Mouse (Mus musculus): Measurements from ENCODE around the gene Gm20388. TPM values are rescaled to one million over a fixed set of nuclear protein-coding genes. Genes with fewer than 3 reads are reported as not detected.

The Gm20388 gene
- total RNA-seq, 2 experiments from 2014 or later = 18.5 to 23.8 TPM

DNA sequence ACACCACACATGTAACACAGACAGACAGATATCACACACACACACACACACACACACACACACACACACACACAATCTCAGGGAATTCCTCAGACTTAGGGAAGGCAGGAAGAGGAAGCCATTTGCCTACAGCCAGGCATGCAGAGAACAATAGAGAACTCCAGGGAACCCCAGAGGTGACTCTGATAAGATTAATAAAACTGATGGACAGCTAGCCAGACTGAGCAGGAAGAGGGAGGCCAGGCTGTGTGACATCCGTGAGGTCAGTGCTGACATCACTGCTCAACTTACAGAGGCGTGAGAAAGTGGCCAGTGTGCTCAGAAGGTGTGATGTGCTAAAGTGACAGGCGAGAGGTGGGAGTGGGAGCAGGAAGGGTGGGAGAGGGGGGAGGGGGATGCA is 1290.3 kb downstream of the Gm20388 start:
- ATAC-seq (replicated peaks; ENCODE audit: poor library complexity, severe bottlenecking) = no peak

DNA sequence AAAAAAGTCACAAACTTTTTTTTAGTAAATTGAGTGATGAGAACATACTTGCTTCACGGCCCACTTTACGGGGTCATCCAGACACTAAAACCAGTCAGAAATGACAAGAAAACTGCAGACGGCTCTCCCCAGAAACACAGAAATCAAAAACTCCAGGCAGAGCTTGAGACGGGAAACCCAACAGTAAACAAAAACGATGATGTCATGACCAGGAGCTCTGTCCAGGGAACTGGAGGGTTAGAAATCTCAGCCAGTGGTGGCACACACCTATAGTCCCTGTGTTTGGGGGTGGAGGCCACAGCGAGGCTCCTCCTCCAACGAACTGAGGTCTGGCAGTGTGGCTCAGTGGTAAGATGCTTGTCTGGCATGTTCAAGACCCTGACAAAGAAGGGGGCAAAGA is 1291.0 kb downstream of the Gm20388 start:
- no peak for ATAC-seq (replicated peaks; ENCODE audit: poor library complexity, severe bottlenecking)

DNA sequence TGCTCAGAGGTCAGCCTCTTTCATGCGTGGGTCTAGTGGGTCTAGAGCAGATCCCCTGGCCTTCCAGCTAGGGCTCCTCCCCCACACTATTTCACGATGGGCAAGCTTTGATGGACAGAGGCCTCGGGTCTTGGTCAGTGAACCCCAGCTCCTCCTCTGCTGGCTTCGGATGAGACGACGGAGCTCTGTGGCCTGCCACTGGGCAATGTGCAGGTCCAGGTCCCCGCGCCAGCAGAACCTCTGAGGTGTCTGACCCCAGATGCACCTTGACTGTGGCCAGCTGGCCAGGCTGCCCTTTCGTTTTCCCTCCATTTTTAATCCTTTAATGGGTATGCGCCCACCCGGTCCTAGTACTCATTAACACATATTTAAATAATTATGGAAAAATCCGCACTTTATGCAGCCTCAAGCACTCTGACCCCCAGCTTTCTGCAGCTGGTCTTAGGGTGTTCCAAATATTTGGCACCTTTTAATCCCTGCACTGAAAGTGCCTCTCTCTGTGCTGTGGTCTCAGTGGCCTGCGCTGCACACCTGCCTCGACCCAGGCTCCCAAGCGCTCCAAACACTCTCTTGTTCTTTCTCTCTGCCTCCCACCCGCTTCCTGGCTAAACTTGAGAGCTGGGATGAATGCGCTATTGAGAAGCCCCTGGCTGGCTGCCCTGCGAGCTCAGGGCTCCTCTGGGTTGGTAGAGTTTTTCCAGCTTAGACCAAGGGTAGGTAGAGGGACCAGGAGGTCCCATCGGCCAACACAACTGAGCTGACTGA is 1293.2 kb downstream of the Gm20388 start:
- no peak for ATAC-seq (replicated peaks; ENCODE audit: poor library complexity, severe bottlenecking)

DNA sequence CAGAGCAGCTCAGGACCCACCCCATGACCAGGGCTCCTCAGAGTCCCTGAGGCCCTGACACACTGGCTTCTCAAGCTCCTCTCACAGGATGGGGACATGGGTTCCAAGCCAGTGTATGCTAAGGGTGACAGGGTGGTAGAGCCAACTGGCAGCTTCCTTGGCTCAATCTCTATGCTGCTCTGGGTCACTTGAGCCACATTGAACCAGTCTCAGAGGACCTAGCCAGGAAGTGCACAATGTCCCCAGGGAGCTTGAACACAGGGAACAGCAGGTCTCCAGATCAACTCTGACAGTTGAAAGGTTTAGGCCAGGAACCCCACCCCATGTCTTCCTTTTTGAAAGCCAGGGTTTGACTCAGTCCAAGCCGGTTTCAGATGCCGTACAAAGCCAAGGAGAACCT is 1296.5 kb downstream of the Gm20388 start:
- no peak for ATAC-seq (replicated peaks; ENCODE audit: poor library complexity, severe bottlenecking)

DNA sequence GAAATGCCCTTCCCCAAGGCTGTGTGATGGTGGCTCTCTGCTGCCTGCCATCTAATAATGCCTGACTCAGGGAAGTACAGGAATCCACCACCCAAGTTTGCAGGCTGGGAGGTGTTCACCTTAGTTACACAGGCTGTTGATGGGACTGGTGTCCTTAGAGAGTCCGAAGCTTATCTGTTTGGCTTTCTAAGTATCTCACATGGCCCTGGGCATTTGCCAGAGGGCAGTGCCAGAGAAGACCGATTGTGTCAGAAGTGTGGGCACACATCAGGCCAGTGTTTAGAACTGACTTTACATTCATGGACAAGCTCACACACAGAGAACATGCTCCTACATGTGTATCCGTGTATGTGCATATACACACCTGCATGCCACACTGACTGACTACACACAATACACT is 1300.0 kb downstream of the Gm20388 start:
- ATAC-seq (replicated peaks; ENCODE audit: poor library complexity, severe bottlenecking) = no peak

DNA sequence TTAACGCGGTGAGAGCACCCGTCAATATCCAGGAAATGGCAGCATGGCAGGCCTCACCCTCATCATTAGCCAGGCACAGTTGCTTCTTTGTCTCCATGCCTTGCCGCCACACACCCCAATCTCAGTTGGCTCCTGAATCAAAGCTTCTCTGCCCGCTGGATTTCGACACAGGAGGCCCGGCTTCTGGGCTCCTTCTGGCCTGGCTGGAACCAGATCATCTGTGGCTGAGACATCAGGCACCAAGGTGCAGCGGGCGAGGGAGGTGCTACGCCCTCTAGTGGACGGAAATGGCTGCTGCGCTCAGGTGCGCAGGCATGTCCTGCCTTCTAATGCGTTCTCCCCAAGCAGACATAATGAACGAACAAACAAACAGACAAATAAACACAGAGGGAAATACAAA is 1302.6 kb downstream of the Gm20388 start:
- ATAC-seq (replicated peaks; ENCODE audit: poor library complexity, severe bottlenecking) = peak; percentile 33; the same call in 1 of the 2 replicates

DNA sequence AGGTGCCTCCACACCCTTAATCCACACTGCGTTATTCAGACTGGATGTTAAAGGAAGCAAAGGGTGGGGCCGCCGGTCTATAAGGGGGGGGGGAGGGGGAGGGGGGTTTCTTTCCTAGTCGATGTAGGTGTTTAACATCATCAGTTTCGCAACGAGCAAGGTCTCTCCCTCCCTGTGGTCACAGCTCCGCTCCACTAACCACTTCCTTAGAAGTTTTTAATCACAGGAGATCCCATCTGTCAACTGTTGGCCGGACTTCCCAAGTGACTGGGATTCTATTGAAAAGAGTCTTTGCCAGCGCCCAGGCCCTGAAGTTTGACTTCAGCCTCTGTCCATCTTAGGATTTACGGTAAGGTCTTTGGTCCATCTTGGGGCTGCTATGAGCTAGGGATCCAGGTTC is 1303.0 kb downstream of the Gm20388 start:
- peak; percentile 27; the same call in 1 of the 2 replicates for ATAC-seq (replicated peaks; ENCODE audit: poor library complexity, severe bottlenecking)

DNA sequence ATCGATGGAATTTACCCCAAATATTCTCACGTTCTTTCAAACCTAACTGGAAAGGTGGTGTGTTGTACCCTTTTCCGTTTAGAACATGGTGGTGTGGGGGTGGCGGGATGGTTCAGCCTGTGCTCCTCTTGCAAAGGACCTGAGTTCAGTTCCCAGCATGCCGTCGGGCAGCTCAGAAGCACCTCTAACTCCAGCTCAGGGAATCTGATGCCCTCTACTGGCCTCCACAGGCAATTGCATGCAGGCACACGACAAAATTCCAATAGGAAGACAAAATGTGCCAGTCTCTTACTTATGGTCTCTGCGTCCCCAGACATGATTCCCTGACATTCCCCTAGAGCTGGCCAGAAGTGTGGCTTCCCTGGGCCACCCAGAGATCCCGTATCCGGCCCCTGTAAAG is 1304.3 kb downstream of the Gm20388 start:
- no peak for ATAC-seq (replicated peaks; ENCODE audit: poor library complexity, severe bottlenecking)

DNA sequence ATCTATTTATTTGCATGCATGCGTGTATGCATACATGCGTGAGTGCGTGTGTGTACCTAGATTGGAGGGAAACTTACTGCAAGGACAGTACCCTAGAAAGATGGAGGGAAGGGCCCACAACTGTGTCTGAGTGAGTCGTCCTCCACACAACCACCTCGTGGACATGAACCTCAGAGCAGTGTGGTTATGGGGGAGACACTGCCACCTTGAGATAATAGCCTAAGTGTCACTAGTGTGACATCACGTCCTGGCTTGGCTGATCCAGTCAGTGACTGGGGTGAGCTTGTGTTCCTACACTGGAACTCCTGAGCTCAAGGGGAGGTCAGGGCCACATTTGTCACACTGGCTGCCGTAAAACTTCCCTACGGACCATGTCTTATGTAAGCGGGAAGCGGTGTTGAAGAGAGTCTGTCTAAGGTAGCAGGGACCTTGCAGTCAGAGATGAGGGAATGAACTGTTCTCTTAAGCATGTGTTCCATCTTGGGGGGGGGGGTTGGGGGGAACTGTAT is 1305.9 kb downstream of the Gm20388 start:
- ATAC-seq (replicated peaks; ENCODE audit: poor library complexity, severe bottlenecking) = no peak

DNA sequence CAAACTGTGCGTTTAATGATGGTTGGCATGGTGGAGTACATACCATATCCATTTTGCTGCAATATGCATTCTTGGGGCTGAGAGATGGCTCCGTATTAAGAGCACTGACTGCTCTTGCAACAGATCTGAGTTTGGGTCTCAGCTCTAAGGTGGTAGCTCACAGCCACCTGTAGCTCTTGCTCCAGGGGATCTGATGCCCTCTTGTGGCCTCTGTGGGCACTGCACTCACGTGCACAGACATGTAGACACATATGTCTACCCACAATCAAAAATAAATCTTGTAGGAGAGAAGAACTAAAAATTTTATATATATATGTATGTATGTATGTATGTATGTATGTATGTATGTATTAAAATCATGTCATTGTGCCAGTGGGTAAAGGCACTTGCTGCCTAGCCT is 1307.8 kb downstream of the Gm20388 start:
- no peak for ATAC-seq (replicated peaks; ENCODE audit: poor library complexity, severe bottlenecking)

DNA sequence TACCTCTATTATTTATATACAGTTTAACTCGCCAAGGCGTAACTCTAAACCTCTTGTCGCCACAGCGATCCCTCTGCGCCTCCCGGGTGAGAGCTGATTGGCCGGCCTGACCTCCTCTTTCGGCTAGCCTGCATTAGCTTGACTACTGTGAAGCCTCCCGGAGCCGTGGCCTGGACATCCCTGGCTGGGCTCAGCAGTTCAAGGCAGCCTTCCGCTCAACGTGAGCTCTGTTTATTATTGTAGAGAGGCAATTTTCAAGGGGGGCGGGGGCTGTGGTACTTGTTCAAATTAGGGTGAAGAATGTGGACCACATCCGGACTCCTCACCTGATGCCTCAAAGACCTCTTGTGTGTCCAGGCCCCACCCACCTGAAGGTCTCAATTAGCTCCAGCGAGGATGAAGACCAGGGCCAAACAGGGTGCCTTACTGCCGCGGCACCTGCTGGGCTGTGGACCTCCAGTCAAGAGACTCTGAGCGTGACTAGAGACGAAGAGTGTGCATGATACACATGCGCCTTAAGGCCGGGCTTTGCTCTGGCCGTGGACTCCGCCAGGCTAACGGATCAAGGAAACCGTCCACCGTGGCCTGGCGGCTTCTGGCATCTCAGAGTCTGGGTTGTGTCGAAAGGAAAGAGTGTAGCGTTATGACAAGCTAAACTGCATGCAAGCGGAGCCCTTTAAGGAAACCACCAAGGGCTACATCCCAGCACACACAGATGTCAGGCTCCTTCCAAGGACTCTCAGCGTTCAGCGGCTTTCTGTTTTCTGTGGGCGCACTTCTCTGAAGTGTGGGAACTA is 1309.7 kb downstream of the Gm20388 start:
- ATAC-seq (replicated peaks; ENCODE audit: poor library complexity, severe bottlenecking) = no peak

DNA sequence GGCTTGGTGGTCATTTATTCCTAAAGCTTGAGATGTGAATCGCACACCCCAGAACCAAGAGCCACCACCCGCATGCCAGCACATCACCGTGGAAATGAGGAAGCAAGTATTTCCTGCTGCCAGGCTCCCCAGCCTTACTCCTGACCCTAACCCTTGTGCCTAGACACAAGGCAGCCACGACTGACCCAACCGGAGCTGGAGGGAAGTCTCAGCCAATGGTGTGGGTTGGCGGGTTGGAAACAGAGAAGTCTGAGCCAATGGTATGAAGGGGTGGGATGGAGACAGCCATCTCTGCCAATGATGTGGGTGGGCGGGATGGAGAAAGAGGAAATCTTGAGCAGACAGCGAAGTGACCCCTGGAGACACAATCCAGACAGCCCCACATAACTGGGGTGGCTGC is 1314.1 kb downstream of the Gm20388 start:
- ATAC-seq (replicated peaks; ENCODE audit: poor library complexity, severe bottlenecking) = peak; percentile 67

DNA sequence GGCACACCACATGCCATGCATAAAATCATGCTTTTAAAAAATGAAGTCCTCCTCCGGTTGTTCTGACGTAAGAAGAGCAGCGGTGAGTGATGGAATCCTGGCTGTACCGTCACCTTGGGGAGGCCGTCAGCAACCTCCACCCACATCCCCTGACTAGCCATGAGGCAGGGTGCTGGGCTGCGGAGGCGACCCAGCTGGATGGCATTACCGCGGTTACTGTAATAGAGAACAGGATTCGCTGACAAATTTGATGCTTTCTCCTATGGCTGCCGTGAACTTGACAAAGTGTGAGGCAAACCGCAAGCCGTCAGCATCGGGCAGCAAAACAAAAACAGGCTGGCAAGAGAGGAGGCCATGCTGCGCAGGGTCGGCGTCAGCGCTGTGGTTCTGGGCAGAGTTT is 1317.1 kb downstream of the Gm20388 start:
- no peak for ATAC-seq (replicated peaks; ENCODE audit: poor library complexity, severe bottlenecking)

DNA sequence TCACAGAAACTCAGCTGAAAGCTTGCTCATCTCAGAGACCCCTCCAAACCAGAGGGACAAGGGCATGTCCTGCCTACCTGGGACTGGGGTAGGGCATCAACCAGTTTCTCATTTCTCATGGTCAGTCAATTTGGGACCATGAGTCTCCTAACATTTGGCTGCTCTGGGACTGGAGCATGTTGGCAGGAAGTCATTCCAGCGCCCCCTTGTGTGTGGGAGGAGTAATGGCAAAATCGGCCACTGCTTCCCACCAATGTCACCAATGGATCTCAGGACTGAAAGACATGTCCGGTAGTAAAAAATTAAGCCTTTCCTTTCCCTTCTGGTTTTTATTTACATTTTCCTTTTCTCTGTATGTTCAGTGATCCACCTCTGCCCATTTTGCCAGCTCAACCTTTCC is 1318.3 kb downstream of the Gm20388 start:
- ATAC-seq (replicated peaks; ENCODE audit: poor library complexity, severe bottlenecking) = peak; percentile 54; the same call in 1 of the 2 replicates

DNA sequence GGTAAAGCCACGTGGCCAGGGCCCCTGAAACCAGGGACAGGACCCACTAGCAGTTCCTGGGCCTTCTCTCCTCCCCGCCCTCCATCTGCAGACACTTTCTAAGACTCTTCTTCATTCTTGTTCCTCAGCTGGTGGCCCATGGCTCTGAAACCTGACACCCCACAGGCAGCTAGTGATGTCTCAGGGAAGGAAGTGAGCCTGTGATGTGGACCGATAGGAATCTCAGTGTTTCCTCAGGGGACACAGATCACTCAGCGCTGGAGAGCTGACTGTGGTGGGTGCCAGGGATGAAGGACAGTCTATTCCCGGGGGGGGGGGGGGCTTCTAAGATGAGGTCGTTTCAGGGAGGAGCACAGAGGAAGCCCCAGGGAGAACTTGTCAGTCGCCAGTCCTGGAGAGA is 1318.9 kb downstream of the Gm20388 start:
- no peak for ATAC-seq (replicated peaks; ENCODE audit: poor library complexity, severe bottlenecking)

DNA sequence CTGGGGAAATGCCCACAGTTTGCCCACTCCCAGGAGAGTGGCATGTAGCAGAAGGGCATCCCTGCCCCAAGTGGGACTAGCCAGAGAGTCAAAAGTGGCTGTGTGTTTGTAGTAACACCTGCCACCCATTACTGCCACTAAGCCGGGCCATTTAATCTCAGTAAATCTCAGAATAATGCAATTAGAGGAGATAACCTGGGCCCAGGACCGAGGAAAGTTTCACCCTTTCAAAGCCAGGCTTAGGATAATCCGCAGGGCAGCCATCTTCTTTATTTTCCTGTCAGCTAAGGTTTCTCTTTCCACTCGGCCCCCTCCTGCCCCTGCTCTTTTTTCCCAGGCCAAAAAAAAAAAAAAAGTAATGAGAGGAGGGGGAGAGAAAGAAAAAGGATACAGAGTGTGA is 1322.6 kb downstream of the Gm20388 start:
- ATAC-seq (replicated peaks; ENCODE audit: poor library complexity, severe bottlenecking) = no peak

DNA sequence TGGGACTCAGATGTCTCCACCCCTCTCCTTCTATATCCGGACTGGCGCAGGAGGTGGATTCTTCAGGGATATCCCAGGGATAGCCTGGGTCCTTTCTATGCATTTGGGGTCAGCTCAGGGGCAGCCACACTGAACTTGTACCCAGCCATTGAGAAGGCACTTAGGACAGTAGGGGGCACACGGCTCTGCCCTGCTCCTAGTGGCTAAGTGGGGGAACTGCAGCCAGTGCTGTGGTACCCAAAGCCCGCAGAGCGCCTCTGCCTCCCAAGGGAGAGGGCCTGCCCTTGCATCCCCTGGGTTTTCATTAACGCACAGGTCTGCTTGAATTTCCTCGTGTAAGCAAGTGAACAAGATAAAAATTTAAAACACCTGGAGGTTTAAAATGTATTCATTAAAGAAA is 1324.3 kb downstream of the Gm20388 start:
- ATAC-seq (replicated peaks; ENCODE audit: poor library complexity, severe bottlenecking) = peak; percentile 65

DNA sequence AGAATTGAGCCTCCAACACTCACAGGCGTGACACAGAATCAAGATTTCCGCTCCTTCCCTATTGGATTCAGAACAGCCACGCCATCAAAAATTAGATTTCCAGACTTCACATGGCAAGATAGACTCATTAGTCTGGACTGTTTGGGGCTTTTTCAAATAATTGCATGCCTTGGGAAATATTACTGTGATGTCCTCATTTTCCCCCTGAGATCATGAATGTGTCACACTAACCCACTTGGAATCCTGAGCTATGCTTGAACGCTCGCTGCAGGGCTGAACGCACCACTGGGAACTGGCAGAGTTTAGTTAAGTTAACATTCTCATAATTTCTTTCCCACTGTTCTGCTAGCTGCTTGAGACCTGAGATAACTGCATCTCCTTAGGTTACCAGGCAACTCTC is 1329.0 kb downstream of the Gm20388 start:
- ATAC-seq (replicated peaks; ENCODE audit: poor library complexity, severe bottlenecking) = no peak

DNA sequence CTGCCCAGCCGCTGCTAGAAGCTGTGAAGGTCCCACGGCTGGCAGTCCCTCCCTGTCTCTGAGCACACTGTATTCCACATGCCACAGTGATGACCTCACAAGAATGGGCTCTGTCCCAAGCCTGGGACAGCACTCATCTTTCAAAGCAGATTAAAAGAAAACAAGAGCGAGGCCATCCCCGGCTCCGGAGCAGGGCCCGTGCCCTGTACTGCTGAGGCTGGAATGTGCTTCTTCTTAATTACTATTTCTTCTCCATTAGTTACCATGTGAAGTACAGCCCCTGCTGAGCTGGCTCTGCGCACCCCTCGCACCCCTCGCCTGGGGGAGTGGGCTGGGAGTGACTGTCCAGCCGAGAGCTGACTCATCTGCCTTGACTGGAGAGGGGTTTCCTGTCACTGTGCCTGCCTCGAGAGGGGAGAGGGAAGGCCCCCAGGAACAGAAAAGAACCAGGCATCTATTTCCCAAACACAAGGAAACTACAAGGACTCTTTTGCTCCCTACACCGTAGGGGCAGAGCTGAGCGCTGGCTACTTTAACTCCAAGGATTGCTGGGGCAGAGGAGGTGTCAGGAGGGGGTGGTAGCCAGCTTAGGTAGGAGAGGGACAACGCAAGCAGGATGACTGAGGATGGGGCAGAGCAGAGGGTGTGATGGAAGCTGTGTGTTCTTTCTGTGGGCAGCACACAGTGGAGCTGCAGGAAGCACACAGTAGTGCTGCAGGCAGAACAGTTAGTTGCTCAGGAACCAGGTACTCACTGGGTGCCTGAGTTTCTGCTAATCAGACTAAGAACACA is 1331.3 kb downstream of the Gm20388 start:
- no peak for ATAC-seq (replicated peaks; ENCODE audit: poor library complexity, severe bottlenecking)

DNA sequence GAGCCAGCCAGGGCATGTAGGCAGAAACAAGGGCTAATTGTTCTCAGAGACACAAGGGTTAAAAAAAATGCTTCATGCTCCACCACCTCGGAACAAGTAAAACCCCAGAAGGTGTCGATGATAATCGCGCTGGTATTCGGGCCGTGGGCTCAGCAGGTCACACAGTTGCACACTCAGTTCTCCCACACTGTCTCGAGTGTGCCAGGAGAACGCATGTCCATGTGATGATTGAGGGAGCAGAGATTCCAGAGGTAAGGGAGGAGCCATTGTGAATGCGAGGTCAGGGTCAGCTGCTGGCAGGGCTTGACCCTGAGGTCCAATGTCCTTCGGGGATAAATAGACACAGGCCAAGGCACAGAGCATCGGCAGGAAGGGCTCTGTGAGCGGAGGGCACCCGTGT is 1332.0 kb downstream of the Gm20388 start:
- no peak for ATAC-seq (replicated peaks; ENCODE audit: poor library complexity, severe bottlenecking)

DNA sequence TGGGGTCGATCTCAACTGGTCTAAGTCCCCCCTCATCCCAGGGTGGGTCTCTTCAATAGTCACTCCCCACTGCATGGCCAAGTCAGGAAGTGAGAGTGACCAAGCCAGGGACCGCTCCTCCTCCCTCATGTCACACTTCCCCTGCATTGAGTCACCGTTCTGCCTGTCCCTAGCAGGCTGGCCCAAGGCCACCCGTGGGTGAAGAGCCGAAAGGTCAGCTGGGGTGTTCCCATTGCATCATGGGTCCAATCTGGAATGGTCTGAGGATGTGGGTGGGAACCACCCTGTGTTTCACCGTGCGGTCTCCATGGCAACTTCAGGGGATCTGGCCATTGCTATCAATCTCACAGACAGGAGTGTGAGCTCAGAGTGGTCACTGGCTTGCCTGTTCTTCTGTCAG is 1338.2 kb downstream of the Gm20388 start:
- ATAC-seq (replicated peaks; ENCODE audit: poor library complexity, severe bottlenecking) = peak; percentile 35
